Mouse (Mus musculus): ENCODE data around the gene Trnt1. TPM values are rescaled to one million over a fixed set of nuclear protein-coding genes. Genes with fewer than 3 reads are reported as not detected.

The Trnt1 gene
- 180 TPM for polyA plus RNA-seq (2017; shearing (Covaris generic))

GRCm38 (mm10) chr6:106768640-106769289 is at the start of gene Trnt1:
Trnt1 (plus strand) TSS chr6:106769120.

GRCm38 (mm10) chr6:106748887-106749388 is 20.0 kb upstream of the Trnt1 start, which contains the start of gene Il5ra:
Il5ra (minus strand) TSS chr6:106749037.

GRCm38 (mm10) chr6:106799333-106800226 is 30.7 kb downstream of the Trnt1 start, which contains the start of gene Crbn:
Crbn (minus strand) TSS chr6:106800077.

Other genes starting within 250 kb of the Trnt1 start
- gene Il5ra, start 20.1 kb upstream of the Trnt1 start, polyA plus RNA-seq (2017; shearing (Covaris generic)), result not detected
- gene Crbn, start 31.0 kb downstream of the Trnt1 start, polyA plus RNA-seq (2017; shearing (Covaris generic)), result 347 TPM